Mouse (Mus musculus) ovary, postnatal 14 days (tissue): ENCODE measurements around the gene Gm5901.
A peak's percentile ranks its signal among the peaks of the same experiment; 100 is the strongest.
"Not testable (repeated sequence)": the region's sequence is repeated elsewhere in the genome, so short reads cannot be mapped to it uniquely, and the experiment has no call there.

ENCODE experiments used
- DNase-seq: peaks from one replicate; pipeline ENCODE4 v3.0.0; 2022; ENCODE audit warnings: low spot score

Gm5901 gene

GRCm38 (mm10) chr7:105374866-105375265 is at the start of gene Gm5901:
Gene Gm5901 (plus strand): TSS chr7:105375038.
- no peak for DNase-seq

- DNase-seq, result no peak
Measured at GRCm38 (mm10) chr7:105325302-105325701, 49.5 kb upstream of the Gm5901 start.

- DNase-seq, result no peak
Measured at GRCm38 (mm10) chr7:105334004-105334403, 40.8 kb upstream of the Gm5901 start, which contains the start of gene Olfr690. Gene Olfr690 (minus strand): TSS chr7:105334104.

- DNase-seq, result no peak
Measured at GRCm38 (mm10) chr7:105342170-105342569, 32.7 kb upstream of the Gm5901 start, which contains the start of gene Olfr691. Gene Olfr691 (minus strand): TSS chr7:105342270.

- DNase-seq, result no peak
Measured at GRCm38 (mm10) chr7:105342752-105343151, 32.1 kb upstream of the Gm5901 start.

- DNase-seq, result not testable (repeated sequence)
Measured at GRCm38 (mm10) chr7:105356064-105356463, 18.8 kb upstream of the Gm5901 start.

- DNase-seq, result not testable (repeated sequence)
Measured at GRCm38 (mm10) chr7:105356487-105356886, 18.4 kb upstream of the Gm5901 start.

GRCm38 (mm10) chr7:105361713-105362112 is 13.1 kb upstream of the Gm5901 start:
- no peak for DNase-seq

- no peak for DNase-seq
Measured at GRCm38 (mm10) chr7:105367268-105367667, 7.6 kb upstream of the Gm5901 start.

GRCm38 (mm10) chr7:105367930-105368329 is 6.9 kb upstream of the Gm5901 start, which contains the start of gene Olfr692:
Gene Olfr692 (plus strand): TSS chr7:105368230.
- no peak for DNase-seq

- DNase-seq, result no peak
Measured at GRCm38 (mm10) chr7:105368521-105368920, 6.3 kb upstream of the Gm5901 start.

GRCm38 (mm10) chr7:105372912-105373311 is 1.9 kb upstream of the Gm5901 start:
- no peak for DNase-seq

- no peak for DNase-seq
Measured at GRCm38 (mm10) chr7:105373509-105373908, 1.3 kb upstream of the Gm5901 start.

GRCm38 (mm10) chr7:105373976-105374375 is 862 bp upstream of the Gm5901 start:
- no peak for DNase-seq

- no peak for DNase-seq
Measured at GRCm38 (mm10) chr7:105380329-105380728, 5.5 kb downstream of the Gm5901 start.

- no peak for DNase-seq
Measured at GRCm38 (mm10) chr7:105387696-105388095, 12.9 kb downstream of the Gm5901 start.

GRCm38 (mm10) chr7:105390236-105390635 is 15.4 kb downstream of the Gm5901 start:
- no peak for DNase-seq

GRCm38 (mm10) chr7:105394606-105395005 is 19.8 kb downstream of the Gm5901 start:
- no peak for DNase-seq

- DNase-seq, result no peak
Measured at GRCm38 (mm10) chr7:105395131-105395820, 20.4 kb downstream of the Gm5901 start.

GRCm38 (mm10) chr7:105396126-105396525 is 21.3 kb downstream of the Gm5901 start:
- no peak for DNase-seq

GRCm38 (mm10) chr7:105399058-105399934 is 24.5 kb downstream of the Gm5901 start:
- DNase-seq, result no peak

- DNase-seq, result peak; percentile 99
Measured at GRCm38 (mm10) chr7:105399935-105400624, 25.2 kb downstream of the Gm5901 start, which contains the start of gene Fam160a2. Gene Fam160a2 (minus strand): TSS chr7:105400054.
